Mouse (Mus musculus) granulocyte monocyte progenitor cell, adult 5-6 weeks (primary cell): ENCODE measurements around the gene Tedc1. TPM values are rescaled to one million over a fixed set of nuclear protein-coding genes. Genes with fewer than 3 reads are reported as not detected.
A peak's percentile ranks its signal among the peaks of the same experiment; 100 is the strongest.

Source experiments
- ATAC-seq: replicated peaks from 2 replicates; pipeline ENCODE4 v1.8.0; 2016; ENCODE audit warnings: mild to moderate bottlenecking, moderate TSS enrichment, inconsistent platforms; ENCODE audit not compliant: poor library complexity, severe bottlenecking
- total RNA-seq, 2 experiments: library from RNA; stranded (forward) in 1 of 2; stranded (reverse) in 1 of 2; fragments of 200-712, 200-1000 nt in 1 of 2; fragments of >200 nt in 1 of 2; fragmentation: Nextera tagmentation in 1 of 2; gene quantifications; 2 replicates each; pipeline ENCODE4 v1.2.3; 2014 to 2017

The Tedc1 gene
- total RNA-seq, 2 experiments from 2014 or later, result 6.5 to 22.6 TPM

GRCm38 (mm10) chr12:113138901-113139864 lies 17.0 kb upstream of the Tedc1 start:
- ATAC-seq, result no peak

GRCm38 (mm10) chr12:113139908-113140615 lies 16.2 kb upstream of the Tedc1 start, which contains the start of gene Crip2:
Gene Crip2, plus strand, starts transcription at chr12:113140236.
- ATAC-seq, result peak; percentile 68

GRCm38 (mm10) chr12:113140616-113141411 lies 15.4 kb upstream of the Tedc1 start:
- 0 out of 2 replicates have a peak, but pooled peaks have one; percentile 1 for ATAC-seq

- ATAC-seq, result no peak
Measured at GRCm38 (mm10) chr12:113141531-113141973, 14.7 kb upstream of the Tedc1 start.

GRCm38 (mm10) chr12:113142021-113142975 lies 13.9 kb upstream of the Tedc1 start:
- ATAC-seq, result no peak

- ATAC-seq, result no peak
Measured at GRCm38 (mm10) chr12:113143164-113143563, 13.1 kb upstream of the Tedc1 start.

- peak; percentile 13; the same call in 1 of the 2 replicates for ATAC-seq
Measured at GRCm38 (mm10) chr12:113144001-113144756, 12.0 kb upstream of the Tedc1 start.

GRCm38 (mm10) chr12:113144886-113145285 lies 11.3 kb upstream of the Tedc1 start:
- ATAC-seq, result no peak

GRCm38 (mm10) chr12:113145591-113145990 lies 10.6 kb upstream of the Tedc1 start:
- ATAC-seq, result no peak

GRCm38 (mm10) chr12:113146112-113147057 lies 9.8 kb upstream of the Tedc1 start, which contains the start of gene Crip1:
Gene Crip1, plus strand, starts transcription at chr12:113146316.
- peak; percentile 58 for ATAC-seq

GRCm38 (mm10) chr12:113147481-113147880 lies 8.7 kb upstream of the Tedc1 start:
- no peak for ATAC-seq

- no peak for ATAC-seq
Measured at GRCm38 (mm10) chr12:113148381-113149035, 7.7 kb upstream of the Tedc1 start.

- no peak for ATAC-seq
Measured at GRCm38 (mm10) chr12:113149341-113149740, 6.9 kb upstream of the Tedc1 start.

- no peak for ATAC-seq
Measured at GRCm38 (mm10) chr12:113149896-113150295, 6.3 kb upstream of the Tedc1 start.

- no peak for ATAC-seq
Measured at GRCm38 (mm10) chr12:113150591-113150990, 5.6 kb upstream of the Tedc1 start.

- no peak for ATAC-seq
Measured at GRCm38 (mm10) chr12:113151046-113151445, 5.2 kb upstream of the Tedc1 start.
